Mouse (Mus musculus): ENCODE results near the gene Scnm1.
"Not testable (repeated sequence)": the region's sequence is repeated elsewhere in the genome, so short reads cannot be mapped to it uniquely, and the experiment has no call there.

Gene Scnm1

GRCm38 (mm10) chr3:95147924-95148323 lies 14.1 kb upstream of the Scnm1 start:
- DNase-seq (ENCODE audit: low spot score in 2 of 2): no peak

DNA sequence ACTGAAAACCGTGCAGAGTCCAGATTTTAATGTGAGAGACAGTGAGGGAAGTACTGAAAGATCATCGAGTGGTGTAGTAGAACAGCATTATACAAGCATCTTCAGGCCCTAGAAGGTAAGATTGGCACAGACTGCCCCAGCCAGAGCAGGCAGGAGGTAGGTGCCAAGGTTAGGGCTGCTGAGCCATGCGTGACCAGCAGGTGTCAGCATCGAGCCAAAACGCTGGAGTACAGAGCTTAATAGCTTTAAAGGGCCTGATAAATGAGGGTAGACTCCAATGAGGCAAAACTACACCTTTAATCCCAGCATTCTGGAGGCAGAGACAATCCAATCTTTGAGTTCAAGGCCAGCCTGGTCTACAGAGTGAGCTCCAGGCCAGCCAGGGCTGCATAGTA lies 8.8 kb upstream of the Scnm1 start:
- DNase-seq (ENCODE audit: low spot score in 2 of 2): peak in 1 of 2 experiments; percentile 80

GRCm38 (mm10) chr3:95141952-95142616 lies 8.3 kb upstream of the Scnm1 start, which contains the start of gene Tnfaip8l2:
TSS of gene Tnfaip8l2 (minus strand) at chr3:95142360.
- DNase-seq (ENCODE audit: low spot score in 2 of 2): no peak

DNA sequence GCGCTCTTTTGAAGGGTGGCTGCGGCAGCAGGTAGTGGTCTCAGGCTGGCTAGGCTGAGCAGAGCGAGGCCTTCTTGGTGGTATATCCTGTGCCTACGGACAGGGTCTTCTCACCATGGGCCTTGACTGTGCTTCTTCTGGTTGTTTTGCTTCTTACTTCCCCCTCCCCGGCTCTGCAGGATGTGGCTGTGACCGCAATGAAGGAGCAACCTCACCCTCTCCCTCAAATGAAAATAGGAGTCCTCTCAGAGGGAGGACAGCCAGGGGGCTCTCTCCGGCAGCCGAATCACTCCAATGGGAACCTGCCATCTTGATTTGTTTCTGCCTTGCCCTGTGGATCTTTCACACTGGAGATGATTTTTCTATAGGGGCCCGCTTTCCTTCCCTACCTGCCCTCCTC lies 7.7 kb upstream of the Scnm1 start:
- DNase-seq (ENCODE audit: low spot score in 2 of 2): no peak

GRCm38 (mm10) chr3:95140795-95141194 lies 7.0 kb upstream of the Scnm1 start:
- no peak for DNase-seq (ENCODE audit: low spot score in 2 of 2)

DNA sequence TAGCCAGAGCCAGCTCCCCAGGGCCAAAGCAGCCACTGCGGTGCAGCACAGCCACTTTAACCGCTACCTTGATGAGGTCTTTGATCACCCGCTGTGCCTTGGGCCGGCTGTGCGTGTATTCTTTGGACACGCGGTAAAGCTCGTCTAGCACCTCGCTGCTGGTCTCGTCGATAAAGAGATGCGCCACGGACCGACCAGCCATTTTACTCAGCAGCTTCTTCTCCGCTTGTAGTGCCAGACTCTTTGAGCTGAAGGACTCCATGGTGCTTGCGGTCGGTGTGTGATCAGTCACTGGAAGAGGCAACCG lies 6.4 kb upstream of the Scnm1 start:
- no peak for DNase-seq (ENCODE audit: low spot score in 2 of 2)

GRCm38 (mm10) chr3:95139586-95140288 lies 5.9 kb upstream of the Scnm1 start:
- no peak for DNase-seq (ENCODE audit: low spot score in 2 of 2)

DNA sequence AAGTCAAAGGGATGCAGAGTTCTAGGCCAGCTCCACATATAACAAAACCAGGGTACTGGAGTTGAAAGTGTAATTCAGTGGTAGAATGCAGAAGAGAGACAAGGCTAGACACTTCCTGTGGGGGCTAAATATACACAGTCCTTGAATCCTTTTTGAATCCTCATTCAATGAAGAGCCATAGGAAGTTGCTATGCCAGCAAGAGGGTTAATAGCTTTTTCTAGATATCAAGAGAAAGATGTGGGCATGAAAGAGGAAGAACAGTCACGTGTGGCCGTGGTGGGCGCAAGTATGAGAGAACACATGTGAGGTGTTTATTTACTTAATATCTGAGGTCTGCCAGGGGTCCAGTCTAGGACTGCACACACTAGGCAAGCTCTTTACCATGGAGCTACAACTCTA lies 2.5 kb upstream of the Scnm1 start:
- no peak for DNase-seq (ENCODE audit: low spot score in 2 of 2)

DNA sequence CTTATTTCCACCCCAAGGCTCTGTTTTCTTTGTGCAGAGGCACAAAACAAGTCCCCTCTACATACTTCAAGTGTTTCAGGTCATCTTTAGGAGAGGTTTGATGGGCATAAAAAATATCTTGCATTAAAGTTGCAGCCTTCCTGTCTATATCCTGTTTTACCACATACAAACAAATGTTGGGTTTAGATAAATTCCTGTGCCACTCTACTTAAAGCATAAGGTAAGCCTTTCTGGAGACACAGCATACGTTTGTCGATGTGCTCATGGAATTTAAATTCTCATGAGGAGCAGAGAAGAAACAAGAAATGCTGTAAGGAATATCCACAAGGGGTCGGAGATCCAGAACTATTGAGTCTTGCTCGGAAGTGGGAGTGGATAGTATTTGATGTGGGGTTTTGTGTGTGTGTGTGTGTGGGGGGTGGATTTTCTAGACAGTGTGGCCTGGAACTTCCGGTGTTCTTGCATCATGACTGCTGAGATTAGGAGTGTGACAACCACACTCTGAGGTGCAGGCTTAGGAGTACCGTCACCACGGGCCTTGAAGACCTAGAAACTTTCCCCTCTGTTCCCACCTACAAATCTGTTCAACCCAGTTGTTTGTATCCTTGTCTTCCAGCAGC lies 1.7 kb upstream of the Scnm1 start:
- DNase-seq (ENCODE audit: low spot score in 2 of 2): no peak

DNA sequence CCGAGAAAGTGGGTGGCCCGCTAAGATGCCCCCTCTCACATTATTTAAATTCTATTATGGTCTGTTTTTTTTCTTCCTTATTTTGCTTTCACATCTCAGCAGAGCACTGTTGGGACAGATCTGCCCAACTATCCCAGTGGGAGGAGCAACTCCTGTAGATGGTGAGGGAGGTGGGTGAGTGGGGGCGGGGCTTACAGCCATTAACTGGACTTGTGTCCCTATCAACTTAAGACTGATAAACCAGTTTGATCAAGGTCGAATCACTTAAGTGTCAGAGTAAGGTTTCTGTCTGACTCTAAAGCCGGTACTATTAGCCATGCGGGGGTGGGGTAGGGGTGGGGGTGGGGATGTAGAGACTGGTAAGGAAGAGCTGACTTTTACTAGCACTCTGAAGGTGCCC lies 1.2 kb upstream of the Scnm1 start:
- no peak for DNase-seq (ENCODE audit: low spot score in 2 of 2)

- not testable (repeated sequence) for DNase-seq (ENCODE audit: low spot score in 2 of 2)
Observed at GRCm38 (mm10) chr3:95134133-95134532, 322 bp upstream of the Scnm1 start.

- DNase-seq (ENCODE audit: low spot score in 2 of 2): no peak
Observed at GRCm38 (mm10) chr3:95133176-95133575, 635 bp downstream of the Scnm1 start.

DNA sequence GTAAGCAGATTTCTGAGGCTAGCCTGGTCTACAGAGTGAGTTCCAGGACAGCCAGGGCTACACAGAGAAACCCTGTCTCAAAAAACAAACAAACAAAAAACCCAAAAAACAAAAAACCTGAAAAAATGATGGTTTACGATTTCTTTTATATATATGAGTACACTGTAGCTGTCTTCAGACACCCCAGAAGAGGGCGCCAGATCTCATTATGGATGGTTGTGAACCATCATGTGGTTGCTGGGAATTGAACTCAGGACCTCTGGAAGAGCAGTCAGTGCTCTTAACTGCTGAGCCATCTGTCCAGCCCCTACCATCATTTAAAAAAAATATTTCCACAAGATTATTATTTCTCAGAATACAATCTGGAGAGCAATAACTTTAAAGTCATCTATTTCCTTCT lies 1.4 kb downstream of the Scnm1 start:
- DNase-seq (ENCODE audit: low spot score in 2 of 2): not testable (repeated sequence)

DNA sequence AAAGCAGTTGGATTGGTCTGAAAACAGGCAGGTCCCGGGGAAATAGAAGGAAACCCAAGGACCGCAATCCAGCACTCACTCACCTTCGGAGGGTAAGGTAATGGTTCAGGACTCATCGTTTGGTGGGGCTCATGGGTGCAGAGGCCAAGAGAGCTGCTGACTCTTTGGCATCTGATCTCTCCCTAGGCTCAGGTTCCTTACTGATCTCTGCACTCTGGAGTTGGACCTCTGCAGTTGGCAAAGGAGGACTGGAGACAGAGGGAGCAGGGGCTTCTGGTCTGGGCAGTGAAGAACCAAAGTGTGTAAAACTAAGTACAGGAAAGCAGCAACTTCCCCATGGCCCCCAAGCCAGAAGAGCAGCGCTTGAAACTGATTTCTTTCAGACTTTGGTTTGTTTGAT lies 3.7 kb downstream of the Scnm1 start:
- DNase-seq (ENCODE audit: low spot score in 2 of 2): no peak

- DNase-seq (ENCODE audit: low spot score in 2 of 2): no peak
Observed at GRCm38 (mm10) chr3:95129226-95129651, 4.6 kb downstream of the Scnm1 start.

DNA sequence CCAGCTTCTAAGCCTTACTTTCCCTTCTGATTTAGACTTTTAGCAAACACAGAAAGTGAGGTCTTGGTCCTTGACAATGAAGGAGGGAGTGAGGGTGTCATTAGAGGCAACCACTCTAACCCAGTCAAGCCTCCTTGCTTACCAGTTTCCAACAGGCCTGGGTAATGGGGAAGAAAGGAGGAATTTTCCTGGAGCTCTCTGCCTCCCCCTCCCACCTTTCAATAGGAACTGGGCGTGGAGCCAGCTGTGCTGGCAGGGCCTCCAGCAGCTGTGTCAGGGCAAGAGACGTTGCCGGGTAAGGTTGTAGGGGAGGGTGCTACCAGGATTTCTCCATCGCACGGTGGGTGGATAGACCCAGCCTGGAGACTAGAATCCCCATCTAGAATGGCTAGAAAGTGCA lies 8.8 kb downstream of the Scnm1 start:
- DNase-seq (ENCODE audit: low spot score in 2 of 2): peak; percentile 55 to 59

DNA sequence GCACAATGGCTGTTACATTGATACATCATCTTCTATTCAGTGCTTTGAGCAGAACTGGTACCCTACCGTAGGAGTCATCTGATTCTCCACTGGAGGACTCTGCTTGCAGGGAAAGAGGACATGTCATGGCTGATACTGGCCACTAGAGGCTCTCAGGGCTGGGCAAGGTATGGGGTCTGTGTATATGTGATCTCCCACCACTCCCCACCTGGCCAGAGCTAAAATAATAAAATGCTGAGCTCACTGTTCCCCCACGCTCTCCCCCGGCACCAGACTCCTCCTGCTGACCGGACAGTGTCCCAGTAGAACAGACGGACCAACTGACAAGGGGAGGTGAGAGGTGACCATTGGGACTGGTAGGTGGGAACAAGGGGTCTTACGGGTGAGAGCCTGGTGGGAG lies 9.6 kb downstream of the Scnm1 start, which contains the start of gene Tmod4:
TSS of gene Tmod4 (plus strand) at position 231 of the 400 bp plus-strand sequence.
- DNase-seq (ENCODE audit: low spot score in 2 of 2): no peak

DNA sequence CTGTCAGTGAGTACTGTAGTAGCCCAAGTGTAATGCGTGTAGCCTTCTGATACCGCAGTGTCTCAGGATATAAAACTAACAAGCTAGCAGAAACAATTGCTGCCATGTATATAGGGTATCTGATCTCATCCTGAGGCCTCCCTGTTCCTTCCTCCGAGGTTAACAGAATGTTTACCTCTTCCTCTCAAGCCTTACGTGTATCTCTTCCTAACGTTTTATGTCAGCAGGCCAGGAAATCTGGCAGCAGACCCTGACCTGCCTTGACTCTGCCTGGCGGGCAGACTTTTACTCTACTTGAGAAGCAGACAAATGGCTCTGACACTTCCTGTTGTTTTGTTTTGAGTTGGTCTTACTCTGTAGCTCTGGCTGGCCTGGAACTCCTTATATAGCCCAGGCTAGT lies 12.2 kb downstream of the Scnm1 start:
- DNase-seq (ENCODE audit: low spot score in 2 of 2): no peak

- DNase-seq (ENCODE audit: low spot score in 2 of 2): no peak
Observed at GRCm38 (mm10) chr3:95117751-95118150, 16.1 kb downstream of the Scnm1 start.

DNA sequence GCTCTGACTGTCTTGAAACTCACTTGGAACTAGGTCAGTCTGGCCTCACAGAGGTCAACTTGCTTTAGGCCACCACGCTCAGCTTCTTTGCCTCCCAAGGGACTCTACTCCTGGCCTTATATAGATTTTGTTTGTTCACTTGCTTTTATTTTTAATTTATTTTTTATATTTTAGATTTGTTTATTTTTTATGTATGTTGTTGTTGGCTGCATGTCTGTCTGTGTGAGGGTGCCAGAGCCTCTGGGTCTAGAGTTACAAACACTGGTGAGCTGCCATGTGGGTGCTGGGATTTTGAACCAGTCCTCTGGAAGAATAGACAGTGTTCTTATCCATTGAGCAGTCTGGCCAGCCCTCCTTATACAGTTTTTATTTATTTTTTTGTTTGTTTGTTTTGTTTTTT lies 21.1 kb downstream of the Scnm1 start:
- no peak for DNase-seq (ENCODE audit: low spot score in 2 of 2)

DNA sequence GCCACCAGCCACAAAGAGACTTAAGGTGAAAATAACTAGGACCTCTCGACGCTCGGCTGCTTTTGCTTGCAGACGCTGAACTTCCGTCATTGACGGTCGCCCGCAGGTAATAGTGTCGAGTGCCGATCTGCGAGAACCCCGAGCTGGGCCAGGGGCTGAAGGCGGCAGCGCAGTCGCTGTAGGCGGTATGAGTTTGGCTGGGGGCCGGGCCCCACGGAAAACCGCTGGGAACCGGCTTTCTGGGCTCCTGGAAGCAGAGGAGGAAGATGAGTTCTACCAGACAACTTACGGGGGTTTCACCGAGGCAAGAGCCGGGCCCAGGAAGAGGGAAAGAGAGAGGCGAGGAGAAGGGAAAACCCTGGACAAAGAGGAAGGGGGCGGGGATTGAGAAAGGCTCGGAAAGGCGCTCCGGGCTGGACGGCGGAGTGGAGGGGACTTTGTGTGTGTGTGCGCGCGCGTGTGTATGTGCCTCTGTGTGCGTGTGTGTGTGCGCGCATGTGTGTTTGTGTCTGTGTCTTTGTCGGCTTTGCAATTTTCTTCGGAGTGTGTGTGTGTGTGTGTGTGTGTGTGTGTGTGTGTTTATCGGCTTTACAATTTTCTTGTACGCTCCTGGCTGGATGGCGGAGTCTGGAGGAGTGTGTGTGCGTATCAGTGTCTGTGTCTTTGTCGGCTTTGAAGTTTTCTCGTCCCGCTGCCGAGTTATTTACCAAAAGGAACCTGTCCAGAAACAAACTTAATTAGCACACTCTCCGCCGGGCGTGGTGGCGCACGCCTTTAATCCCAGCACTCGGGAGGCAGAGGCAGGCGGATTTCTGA lies 22.7 kb downstream of the Scnm1 start, which contains the start of gene Vps72:
TSS of gene Vps72 (plus strand) at position 112 of the 816 bp plus-strand sequence.
- DNase-seq (ENCODE audit: low spot score in 2 of 2): peak; percentile 78 to 89

DNA sequence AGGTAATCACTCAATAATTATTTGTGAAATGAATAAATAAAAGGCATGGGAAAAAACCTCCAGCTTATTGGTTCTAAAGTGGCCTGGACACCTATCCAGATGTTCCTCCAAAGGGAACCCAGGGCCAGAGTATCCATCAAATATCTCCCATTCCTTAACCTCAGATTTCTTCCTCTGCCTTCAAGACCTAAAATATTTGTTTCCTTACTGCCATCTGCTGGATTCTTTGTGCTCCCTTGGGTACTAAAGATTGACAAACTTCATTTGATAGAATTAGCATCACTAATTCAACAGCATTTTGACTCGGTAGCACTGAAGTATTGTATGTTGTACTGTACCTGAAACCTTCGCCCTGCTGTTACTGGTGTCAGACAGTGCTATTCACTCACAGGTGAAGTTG lies 25.9 kb downstream of the Scnm1 start:
- no peak for DNase-seq (ENCODE audit: low spot score in 2 of 2)
